ENCODE assay signal across 17 mouse cellular contexts in genomic region chr19:24699196-24699595, GRCm38 (mm10). TPM values are rescaled to one million over a fixed set of nuclear protein-coding genes. Genes with fewer than 3 reads are reported as not detected.
A peak's percentile ranks its signal among the peaks of the same experiment; 100 is the strongest.
DNase-seq lines count a peak whose midpoint lies in the region; ATAC-seq lines count a peak whose summit lies in the region.
"Had no signal": no experiment of that assay in that cellular context is flagged by ENCODE, and none has a peak within 500 bp of the region (broad histone marks: within the 10 kb centered on the region; RNA-seq: fewer than 3 reads in every experiment).

No protein-coding gene starts in this region.

- no peak overlapping the region for H3K4me3 ChIP-seq in kidney, embryonic 15.5 days (replicated peaks)
- H3K4me3 ChIP-seq: embryonic facial prominence, embryonic 10.5 days; forebrain, embryonic 12.5 days; midbrain, embryonic 13.5 days had no signal

- no peak overlapping the region for H3K9ac ChIP-seq in kidney, embryonic 15.5 days
- H3K9ac ChIP-seq: forebrain, embryonic 12.5 days; liver, embryonic 14.5 days; midbrain, embryonic 13.5 days had no signal

- no peak for DNase-seq in kidney, adult 18-20 months
- DNase-seq in brain, adult 2 months (ENCODE audit: low read depth, low spot score) = peak; percentile 12
- DNase-seq in kidney, postnatal 10 days = peak; percentile 75
- DNase-seq in lung, postnatal 10 days = peak; percentile 56
- DNase-seq in thymus, postnatal 14 days = no peak
- no peak for DNase-seq in left cerebral cortex, adult 18-20 months (ENCODE audit: low spot score in 2 of 2)
- DNase-seq: cerebellum, adult 8-10 months; gastrocnemius, postnatal 10 days; heart, adult 18-20 months; right cerebral cortex, postnatal 25 days had no signal

- peaks cover 35% of the 10 kb centered on the region for H3K4me1 ChIP-seq in kidney, embryonic 15.5 days
- H3K4me1 ChIP-seq: forebrain, embryonic 12.5 days; midbrain, embryonic 13.5 days had no signal

- ATAC-seq in kidney, embryonic 15.5 days (replicated peaks; ENCODE audit: low FRiP score) = no peak
- ATAC-seq: midbrain, embryonic 13.5 days had no signal

- 43% methylated on average over 3 of the region's 3 CpGs for WGBS in kidney, embryonic 15.5 days

- no peaks in the 10 kb centered on the region for H3K27me3 ChIP-seq in kidney, embryonic 15.5 days

- peak overlapping the region; percentile 78 for H3K27ac ChIP-seq in kidney, embryonic 15.5 days
- H3K27ac ChIP-seq: embryonic facial prominence, embryonic 10.5 days; forebrain, embryonic 12.5 days; liver, embryonic 14.5 days; midbrain, embryonic 13.5 days had no signal

- H3K9me3 ChIP-seq in kidney, embryonic 15.5 days (replicated peaks) = no peaks in the 10 kb centered on the region
- H3K9me3 ChIP-seq: embryonic facial prominence, embryonic 10.5 days; forebrain, embryonic 12.5 days; midbrain, embryonic 13.5 days had no signal

- no peak overlapping the region for H3K4me2 ChIP-seq in kidney, embryonic 15.5 days
- H3K4me2 ChIP-seq: forebrain, embryonic 12.5 days; midbrain, embryonic 13.5 days had no signal

- no peaks in the 10 kb centered on the region for H3K36me3 ChIP-seq in kidney, embryonic 15.5 days
- H3K36me3 ChIP-seq: embryonic facial prominence, embryonic 10.5 days; forebrain, embryonic 12.5 days; midbrain, embryonic 13.5 days had no signal

RNA-seq across cellular contexts. Expression of gene Tmem252, which starts 25.4 kb away (rescaled TPM):
- 5.8 and 5.9 TPM in 2 replicates for polyA plus RNA-seq in kidney, embryonic 15.5 days (2015; fragmentation: Nextera tagmentation; extraction: Ambion mirVana)
- total RNA-seq in left cerebral cortex, adult 18-20 months (2021) = under 1 TPM; 0.16 to 0.33 TPM
- total RNA-seq: common myeloid progenitor, adult 5-6 weeks; megakaryocyte progenitor cell, adult 5-6 weeks had no signal

Comparison
In these comparisons a context has a peak if more than half of its experiments do, and no peak if none do; other contexts are left out.
1. DNase-seq: peak in brain, adult 2 months (single experiment), kidney, postnatal 10 days (single experiment) and lung, postnatal 10 days (single experiment); none in kidney, adult 18-20 months (single experiment), thymus, postnatal 14 days (single experiment) and left cerebral cortex, adult 18-20 months (0 of 2).